Mouse (Mus musculus): ENCODE measurements at regions not wholly inside any gene's neighbourhood (a gene's known extent, or its start where the extent isn't known, plus 50 kb on each side); places are given as distances from the start of the nearest gene placed in this dataset.

DNA sequence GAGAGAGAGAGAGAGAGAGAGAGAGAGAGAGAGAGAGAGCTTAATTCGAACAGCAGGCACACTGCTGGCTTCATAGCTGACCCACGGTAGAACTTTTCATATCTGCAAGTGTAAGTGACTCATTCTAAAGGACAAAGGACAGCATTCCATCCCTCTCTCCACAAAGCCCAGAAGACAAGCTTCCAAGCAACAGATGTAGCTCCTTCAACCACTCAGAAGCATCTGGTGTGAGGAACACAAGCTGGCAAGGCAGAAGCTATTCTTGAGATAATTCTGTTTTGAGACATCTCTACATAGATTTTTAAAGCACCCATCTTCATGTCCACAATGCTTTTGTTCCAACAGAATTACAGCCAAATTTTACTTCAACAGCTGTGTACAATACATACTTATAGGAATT, 294.2 kb upstream of the Gria1 start:
- peak; percentile 90 for ATAC-seq (ENCODE audit: low TSS enrichment)

DNA sequence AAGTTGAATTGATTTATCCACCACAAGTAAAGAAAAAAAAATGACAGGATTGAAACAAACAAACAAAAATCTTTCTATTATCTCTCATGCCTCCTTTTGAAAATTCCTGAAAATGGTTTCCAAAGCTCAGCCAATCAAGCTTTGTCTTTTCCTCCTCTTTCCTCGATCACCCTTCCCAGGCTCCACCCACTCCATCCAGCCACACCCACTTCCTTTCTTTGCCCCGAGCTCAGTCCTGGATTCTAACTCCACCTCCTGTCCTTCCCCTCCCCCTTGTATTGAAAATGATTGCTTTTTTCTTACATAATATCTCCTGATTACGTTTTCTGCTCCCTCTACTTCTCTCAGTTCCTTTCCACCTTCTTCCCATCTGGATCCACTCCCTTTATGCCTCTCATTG, 286.0 kb upstream of the Gria1 start:
- ATAC-seq (ENCODE audit: low TSS enrichment) = no peak

DNA sequence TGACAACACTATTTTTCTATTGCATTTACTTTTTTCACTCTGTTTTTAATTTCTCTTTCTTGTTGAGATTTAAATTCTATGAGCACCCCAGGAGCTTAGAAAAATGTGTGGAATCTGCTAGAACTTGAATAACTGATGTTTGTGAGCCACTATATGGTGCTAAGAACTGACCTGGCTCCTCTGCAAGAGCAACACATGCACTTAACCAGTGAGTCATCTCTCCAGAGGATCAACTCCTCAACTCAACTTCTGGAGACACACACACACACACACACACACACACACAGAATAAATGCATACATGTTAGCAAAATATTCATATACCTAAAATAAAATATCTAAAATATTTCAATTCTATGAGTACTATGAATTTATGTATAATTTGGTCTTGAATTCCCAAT, 285.0 kb upstream of the Gria1 start:
- ATAC-seq (ENCODE audit: low TSS enrichment) = no peak

DNA sequence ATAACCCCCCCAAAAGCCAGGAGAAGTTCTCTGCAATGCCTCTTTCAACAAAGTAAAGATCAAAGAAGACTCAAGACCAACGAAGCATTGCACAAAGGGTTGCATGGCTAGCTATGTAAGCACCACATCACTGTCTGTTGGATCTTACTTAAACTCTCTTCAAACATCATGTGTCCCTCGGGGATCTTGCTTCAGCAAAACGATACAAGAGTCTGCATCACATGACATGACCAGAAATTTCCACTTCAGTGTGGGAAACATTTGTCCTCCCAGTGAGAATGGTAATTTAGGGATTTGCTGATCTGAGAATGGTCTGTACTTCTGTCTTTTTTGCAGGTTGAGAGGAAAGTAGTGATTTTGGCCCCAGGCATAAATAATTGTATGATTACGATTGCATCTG, 283.6 kb upstream of the Gria1 start:
- no peak for ATAC-seq (ENCODE audit: low TSS enrichment)

DNA sequence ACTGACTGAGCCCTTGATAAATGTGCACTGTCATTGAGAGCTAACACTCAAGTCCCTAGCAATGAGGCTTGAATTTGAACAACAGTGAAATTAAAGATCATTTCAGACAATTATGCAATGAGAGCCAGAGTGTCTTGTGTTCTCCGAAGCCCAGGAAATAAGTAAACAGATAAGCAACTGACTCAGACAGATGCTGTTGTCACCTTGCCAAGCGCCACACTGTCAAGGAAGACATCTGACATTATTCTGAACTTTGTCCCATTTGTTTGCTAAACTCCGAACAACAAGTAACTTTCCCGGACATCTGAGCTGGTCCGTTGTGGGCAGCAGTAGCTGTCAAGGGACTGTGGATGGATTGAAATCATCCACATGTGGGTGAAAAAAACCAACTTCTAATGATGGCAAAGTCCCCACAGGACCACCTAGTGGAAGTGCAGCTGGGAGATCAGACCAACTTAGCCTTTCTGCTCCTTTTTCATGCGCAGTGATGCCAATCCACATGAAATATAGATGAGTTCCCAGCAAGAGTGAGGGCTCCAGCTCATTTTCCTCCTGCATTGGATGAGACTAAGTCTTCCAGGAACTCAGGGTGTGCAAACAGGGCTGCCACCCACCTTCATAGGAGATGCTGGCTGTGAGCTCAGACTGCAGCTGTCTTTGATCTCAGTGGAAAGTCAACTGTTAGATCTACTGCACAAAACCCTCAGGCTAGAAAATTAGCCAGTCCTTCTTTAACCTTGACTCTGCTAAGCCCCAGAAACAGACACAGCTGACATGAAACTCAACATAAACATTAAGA, 282.8 kb upstream of the Gria1 start:
- peak; percentile 99 for ATAC-seq (ENCODE audit: low TSS enrichment)

DNA sequence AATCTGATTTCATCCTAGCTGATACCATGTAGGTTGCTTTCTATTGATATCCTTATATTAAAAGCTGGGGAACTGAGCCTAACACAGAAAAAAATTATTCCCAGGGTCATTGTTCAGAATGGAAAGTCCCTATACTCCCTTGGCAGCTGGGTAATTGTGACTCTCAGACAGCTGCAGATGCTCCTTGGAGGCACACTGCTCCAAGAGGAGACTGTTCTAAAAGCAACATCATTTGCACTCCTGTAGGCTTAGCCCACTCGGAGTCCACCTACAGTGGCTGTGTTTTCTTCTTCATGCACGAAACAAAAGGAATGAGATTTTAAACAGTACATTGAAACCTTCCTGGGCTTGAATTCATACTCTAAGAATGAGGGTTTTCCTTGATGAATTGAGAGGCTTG, 269.3 kb upstream of the Gria1 start:
- ATAC-seq (ENCODE audit: low TSS enrichment) = peak; percentile 55; the same call in 1 of the 2 replicates

DNA sequence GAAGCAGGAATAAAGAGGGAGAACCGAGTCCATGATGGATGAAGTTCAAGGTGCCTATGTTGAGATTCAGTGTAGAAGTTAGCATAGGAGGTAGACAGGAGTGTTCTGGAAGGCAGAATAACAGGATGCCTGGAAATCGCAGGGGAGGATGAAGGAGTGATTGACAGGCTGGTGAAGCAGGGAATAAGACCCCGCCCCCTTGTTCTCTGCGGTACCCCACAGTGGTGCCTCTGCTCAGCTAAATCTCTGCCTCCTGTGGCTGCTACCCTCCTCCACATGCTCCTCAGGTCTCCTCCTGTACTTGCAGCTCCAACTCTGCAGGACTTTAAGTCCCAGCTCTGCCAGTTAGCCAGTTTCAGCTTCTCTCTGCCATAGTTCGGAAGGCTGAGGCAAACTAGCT, 261.2 kb upstream of the Gria1 start:
- no peak for ATAC-seq (ENCODE audit: low TSS enrichment)

DNA sequence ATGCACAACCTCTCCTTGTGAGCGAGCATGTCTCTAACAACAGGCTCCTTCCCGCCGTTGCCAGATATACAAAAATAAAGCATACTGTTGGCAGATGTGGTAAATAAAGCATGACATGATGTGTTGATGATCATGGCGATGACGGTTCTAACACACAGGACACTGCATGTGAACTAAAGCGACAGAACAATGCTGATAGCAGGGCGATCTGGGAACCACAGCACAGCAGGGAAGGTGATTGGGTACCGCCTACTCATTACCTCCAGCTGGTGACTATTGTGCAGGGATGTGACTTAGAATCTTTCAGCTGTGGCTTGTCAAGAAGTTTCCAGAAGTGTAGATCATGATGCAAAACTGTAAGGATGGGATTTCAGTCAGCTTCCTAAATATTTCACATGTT, 260.5 kb upstream of the Gria1 start:
- no peak for ATAC-seq (ENCODE audit: low TSS enrichment)

DNA sequence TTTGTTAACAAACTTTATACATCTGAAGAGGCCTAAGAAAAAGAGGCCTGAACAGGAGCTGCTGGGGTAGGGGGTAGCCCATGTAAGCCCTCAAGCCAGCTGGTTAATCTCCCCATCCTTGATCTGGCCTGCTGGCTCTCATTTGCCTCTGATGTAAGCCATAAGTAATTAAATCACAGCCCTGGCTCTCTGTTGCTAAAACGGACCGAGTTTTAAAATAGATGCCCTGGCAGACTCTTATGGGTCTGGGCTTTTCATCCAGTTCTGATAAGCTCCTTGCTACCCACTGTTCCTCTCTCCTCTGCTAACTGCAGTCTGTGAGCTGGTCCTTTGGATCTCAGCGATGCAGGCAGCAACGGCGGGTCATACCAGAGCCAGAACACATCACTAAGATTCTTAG, 259.3 kb upstream of the Gria1 start:
- no peak for ATAC-seq (ENCODE audit: low TSS enrichment)

DNA sequence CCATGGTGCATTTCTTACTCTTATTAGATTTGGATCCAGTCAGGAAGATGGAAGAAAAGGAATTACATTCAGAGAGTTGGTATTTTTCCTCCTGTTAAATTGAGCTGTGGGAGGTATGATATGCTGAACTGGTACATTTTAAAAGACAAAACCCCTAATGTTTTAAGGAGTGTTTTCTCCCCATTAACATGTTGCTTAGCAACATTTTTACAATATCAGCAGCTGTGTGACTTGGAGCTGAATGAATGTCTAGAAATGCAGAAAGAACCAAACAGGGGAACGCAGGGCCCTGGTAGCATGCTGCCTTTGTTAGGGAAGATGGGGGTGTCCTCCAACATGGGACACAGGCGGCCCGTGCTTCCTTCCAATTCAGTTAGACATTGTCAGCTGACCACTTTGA, 257.5 kb upstream of the Gria1 start:
- ATAC-seq (ENCODE audit: low TSS enrichment) = peak; percentile 27; the same call in 1 of the 2 replicates

DNA sequence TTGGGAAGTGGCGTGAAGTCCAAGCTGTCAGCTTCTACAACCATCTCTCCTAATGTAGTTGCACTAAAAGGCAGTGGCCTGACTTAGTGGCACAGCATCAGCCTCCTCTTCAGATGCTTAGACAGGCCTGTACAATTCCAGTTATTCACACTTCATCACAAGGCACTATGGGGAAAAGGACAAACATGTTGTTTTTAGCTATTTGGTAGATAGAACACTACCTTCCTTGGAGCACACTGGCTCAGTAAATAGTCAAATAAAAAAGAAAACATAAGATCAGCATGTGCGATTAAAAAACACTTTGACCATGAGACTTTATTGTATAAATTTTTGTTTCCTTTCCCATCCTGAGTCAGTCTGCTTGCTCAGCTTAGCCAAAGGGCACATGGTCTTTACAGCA, 250.7 kb upstream of the Gria1 start:
- no peak for ATAC-seq (ENCODE audit: low TSS enrichment)

DNA sequence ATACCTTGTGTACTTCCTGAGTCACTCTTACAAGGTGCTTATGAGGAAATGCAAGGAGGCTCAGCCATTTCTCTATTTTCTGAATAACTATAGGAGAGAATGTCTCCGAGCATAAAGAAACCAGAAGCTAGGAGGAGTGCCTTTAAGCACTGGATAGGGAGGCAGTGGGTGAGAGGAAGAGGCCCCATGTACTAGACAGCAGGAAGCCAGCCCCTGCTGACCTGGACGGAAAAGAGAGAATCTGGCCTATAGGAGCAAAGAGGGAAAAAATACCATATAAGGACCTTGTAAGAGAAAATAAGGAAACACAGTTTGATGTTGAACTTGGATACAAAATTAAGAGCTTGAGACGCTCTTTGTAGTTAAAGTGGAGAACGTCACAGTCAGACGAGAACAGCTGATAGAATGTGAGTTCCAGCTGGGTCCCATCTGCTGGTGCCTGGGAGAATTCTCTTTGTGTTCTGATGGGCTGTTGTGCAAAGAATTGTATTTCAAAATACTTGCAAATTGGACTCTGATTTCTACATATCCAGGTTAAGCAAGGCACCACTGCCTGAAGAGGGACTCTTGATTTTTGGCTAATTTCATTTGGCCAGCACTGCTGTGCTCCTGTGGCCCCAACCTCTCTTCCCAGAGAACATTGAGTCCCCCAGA, 248.6 kb upstream of the Gria1 start:
- peak; percentile 31 for ATAC-seq (ENCODE audit: low TSS enrichment)

DNA sequence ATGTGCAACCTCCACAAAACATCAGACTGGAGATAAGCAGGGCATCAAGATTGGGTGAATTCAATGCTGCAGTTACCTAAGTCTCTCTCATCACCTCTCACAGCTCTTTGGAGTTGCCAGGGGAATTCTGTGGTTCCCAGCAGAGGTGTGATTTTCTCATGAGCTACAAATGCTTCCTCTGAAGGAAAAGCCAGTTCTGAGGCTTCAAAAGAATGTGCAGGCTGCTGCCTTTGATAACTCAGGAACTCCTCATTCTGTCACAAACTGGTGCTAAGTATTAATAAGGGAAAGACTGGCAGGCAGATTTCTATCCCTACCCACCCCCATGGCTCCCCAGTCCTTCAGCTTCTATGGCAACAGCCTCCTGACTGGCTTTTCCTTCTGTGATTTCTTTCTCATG, 243.8 kb upstream of the Gria1 start:
- ATAC-seq (ENCODE audit: low TSS enrichment) = peak; percentile 91

DNA sequence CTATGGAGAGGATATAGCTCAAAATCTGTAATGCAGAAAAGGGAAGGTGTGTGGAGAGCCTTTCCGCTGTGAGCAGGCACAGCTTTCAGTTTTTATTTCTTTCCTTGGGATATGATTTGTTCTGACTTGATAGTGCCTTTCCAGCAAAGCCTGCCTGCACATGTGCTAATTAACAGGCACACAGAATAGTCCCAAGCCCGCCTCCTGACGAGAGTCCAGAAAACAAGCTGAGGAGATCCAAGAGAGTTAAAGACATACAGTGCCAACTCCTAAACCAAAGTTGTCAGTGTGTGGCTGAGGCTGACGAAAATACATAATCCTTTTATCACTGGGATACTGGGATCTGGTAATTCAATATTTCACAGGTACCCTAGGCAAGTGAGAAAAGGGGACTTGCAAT, 224.8 kb upstream of the Gria1 start:
- ATAC-seq (ENCODE audit: low TSS enrichment) = no peak; the same call in 1 of the 2 replicates

DNA sequence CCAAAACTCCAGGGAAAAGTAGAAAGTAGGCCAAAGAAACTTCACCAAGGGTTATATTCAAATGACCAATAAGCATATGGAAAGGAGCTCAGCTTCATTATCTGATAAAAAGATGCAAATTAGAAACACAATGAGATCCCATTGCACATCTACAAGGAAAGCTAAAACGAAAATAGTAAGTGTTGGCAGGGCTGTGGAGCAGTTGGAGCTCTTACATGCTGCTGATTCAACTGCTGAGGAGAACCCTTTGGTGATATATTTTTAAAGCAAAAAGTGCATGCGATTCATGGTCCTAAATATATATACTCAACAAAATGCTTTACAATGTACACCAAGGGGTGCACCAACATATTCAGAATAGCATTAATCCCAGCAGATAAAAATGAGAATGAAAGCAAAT, 218.5 kb upstream of the Gria1 start:
- peak; percentile 99 for ATAC-seq (ENCODE audit: low TSS enrichment)

DNA sequence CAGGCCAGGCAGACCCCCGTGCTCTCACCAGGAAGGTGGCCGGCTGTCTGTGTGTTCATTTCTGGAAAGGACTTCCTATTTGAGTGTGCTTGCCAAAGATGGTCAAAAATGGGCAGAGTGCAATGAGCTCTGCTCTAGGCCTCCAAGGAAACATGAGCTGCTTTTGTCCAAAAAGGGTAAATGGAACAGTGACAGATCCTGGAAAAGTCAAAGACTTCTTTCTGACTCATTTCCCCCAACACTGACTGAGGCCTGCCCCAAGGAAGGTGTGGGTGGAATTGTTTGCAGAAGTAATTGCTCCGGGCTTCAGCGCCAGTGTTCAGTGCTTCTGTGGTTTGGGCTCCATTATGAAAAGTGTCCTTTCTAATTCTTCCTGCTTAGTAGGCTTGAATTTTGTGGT, 203.9 kb upstream of the Gria1 start:
- ATAC-seq (ENCODE audit: low TSS enrichment) = no peak

DNA sequence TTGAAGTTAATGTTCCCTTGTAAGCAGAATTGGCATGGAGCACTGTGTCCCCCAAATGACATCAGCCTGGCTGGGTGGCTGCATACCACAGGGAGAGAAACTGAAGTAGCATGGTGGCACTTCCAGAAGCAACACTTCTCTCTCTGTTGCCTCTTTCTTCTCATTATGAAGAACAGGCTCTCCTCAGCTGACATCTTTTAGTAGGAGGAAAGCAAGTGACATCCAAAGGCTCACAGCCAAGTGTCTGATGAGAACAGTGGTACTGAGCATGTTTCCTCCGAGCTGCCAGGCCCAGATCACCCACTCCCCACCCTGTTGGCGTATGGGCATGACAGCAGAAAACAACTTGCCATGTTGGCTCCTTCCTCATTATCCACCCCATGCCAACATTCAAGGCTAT, 201.0 kb upstream of the Gria1 start:
- ATAC-seq (ENCODE audit: low TSS enrichment) = peak; percentile 52

DNA sequence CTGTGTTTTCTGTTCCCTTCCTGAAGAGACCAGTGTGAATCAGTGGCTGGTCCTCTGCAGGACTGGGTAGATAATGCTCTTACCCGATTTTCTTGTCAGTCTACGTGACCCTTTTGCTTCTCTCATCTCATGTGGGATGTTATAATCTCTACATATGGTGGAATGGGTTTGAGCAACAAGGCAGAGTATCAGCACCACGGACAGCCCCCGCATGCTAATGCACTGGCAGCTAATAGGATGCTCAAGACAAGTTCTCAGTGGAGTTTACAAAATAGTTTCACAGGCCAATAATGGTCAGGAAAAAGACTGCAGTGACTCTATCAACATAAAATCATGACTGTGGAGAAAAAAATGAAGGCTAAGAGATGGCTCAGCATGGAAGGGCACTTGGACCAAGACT, 199.1 kb upstream of the Gria1 start:
- no peak for ATAC-seq (ENCODE audit: low TSS enrichment)

DNA sequence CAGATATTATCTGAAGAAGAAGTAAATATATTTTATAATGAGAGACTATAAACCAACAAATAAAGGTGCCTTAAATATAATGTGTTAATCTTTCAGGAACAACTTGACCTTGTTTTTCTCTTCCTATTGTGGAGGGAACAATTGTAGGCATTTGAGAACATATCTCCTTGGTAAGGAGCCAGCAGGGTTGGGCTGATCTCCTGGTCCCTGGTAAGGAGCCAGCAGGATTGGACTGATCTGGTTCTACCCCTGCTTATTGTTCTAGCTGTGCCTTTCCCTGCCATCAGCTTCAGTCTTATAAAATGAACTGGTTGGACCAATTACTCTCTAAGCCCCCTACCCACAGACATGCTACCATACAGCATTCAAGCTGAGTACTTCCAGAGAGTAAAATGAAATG, 187.7 kb upstream of the Gria1 start:
- no peak for ATAC-seq (ENCODE audit: low TSS enrichment)

DNA sequence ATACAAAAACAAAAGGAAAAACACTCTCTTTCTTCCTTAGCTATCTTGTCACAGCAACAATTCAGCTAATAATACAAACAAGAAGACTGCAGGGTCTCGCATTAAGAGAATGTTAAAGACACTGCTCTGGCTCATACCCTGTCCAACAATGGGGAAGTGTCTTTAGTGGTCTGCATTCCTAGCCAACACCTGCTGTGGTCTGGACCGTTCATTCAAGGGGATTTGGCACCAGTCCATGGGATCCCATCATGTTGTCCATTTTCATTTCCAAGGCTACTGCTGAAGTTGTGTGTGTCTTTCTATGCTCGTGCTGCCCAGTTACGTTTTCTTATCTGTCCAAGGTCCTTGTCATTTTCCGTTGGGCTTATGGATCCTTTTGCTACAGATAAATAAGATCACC, 183.7 kb upstream of the Gria1 start:
- no peak for ATAC-seq (ENCODE audit: low TSS enrichment)

DNA sequence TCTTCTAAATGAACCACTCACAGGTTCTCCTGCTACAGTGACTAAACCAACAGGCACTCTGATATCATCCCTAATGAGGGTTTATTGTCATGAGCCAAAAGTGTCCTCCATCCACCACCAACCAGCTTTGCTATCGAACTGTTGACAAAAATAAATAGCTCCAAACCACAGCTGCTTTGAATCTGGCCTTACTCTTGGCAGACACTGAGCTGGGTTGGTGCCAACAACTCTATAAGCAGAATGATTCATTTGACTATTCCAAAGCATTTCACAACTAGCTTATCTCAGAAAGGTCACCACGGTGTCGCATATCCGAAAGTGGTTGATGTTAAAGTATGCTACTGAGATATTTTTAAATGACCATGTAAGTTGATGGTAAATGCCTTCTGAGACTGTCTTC, 148.5 kb upstream of the Gria1 start:
- 0 out of 2 replicates have a peak, but pooled peaks have one; percentile 27 for ATAC-seq (ENCODE audit: low TSS enrichment)

DNA sequence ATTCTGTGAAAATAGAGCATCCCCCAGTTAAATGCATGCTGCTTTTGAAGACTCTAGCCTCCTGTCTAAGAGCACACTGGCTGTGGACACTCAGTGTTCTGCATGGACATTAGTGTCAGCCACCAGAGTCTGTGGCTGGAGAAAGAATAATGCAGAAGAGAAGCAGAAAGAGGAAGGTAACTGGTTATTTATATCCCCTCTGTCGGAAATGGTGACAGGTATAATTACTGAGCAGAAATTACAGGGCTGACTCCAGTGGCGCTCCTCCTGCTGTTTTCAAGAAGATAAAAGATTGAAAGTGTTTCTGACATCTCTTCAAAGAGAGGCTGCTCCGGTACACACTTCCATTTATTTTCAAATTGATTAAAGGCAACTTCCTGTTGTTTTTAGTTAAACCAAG, 139.5 kb upstream of the Gria1 start:
- no peak for ATAC-seq (ENCODE audit: low TSS enrichment)

DNA sequence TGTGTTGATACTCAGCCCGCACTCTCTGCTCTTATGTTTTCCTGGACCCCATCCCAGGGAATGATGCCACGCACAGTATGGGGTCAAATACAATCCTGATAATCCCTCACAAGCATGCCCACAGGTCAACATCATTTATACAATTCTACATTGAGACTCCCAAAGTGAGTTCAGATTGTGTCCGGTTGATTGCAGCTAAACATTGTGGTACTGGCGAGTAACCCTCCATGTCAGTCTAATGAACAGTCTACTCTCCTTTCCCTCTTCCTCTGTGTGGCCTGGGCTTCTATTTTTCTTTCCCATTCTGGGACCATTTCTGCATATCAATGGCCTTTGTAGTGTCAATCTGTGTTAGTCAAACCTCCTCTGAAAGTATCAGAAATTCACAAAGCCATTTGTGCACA, 112.6 kb upstream of the Gria1 start:
- no peak for ATAC-seq (ENCODE audit: low TSS enrichment)

DNA sequence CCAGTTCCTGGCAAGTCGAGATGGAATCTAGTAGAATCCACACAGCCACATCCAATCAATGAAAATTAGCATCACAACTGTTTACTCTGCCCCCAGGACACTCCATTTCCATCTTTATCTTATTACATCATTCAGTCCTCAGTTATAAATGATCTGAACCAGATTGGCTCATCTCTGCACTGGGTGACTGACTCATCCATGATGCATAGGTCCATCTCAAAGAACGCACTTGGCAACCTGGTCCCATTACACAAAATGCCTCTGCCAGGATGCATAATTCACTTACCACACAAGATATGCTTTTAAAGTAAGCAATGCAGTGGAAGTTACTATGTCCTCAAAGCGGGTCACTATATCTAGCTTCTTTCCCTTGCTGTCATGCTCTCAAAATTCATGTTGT, 110.0 kb upstream of the Gria1 start:
- ATAC-seq (ENCODE audit: low TSS enrichment) = no peak
